Mouse (Mus musculus) embryonic fibroblast, embryonic 13.5 days (primary cell): ENCODE data around the gene Sult1b1.

ENCODE experiments used
- CTCF ChIP-seq: IDR thresholded peaks from 2 replicates; pipeline ENCODE4 v1.5.1; 2011; ENCODE audit warnings: mild to moderate bottlenecking, control low read depth, low read length, moderate library complexity, borderline replicate concordance; ENCODE audit not compliant: insufficient read depth
- POLR2A ChIP-seq: IDR thresholded peaks from 2 replicates; pipeline ENCODE4 v1.6.1; 2011; ENCODE audit warnings: low read depth, mild to moderate bottlenecking, control low read depth, low read length, moderate library complexity

GRCm38 (mm10) chr5:87538111-87538510 lies at the start of gene Sult1b1:
- no peak for TF ChIP-seq CTCF
- TF ChIP-seq POLR2A: no peak
